In the genomic region with DNA sequence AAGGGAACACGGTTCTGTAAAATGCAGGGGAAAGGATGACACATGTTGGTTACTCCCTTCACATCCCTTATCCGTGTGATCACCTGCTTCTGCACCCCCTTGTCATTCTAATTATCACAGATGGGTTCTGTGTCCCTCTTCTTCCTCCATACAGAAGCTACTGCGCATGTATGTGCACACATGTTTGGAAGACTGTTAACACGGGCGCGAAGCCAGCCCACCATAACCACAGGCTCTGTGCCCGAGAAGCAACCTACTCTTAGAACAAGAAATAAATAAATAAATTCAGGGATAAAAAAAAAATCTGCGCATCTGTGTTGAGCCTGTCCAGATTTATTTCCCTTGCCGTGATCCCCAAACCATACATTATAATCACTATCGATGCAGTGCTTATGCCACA, we compare ENCODE assay signal across 12 mouse cellular contexts.
"Had no signal": no experiment of that assay in that cellular context is flagged by ENCODE, and none has a peak within 500 bp of the region (broad histone marks: within the 10 kb centered on the region; RNA-seq: fewer than 3 reads in every experiment).

No protein-coding gene starts in this region.

- H3K4me3 ChIP-seq: kidney, embryonic 15.5 days; left cerebral cortex, adult 2 months; liver, embryonic 13.5 days; stomach, embryonic 15.5 days had no signal

- H3K27me3 ChIP-seq: kidney, embryonic 15.5 days; liver, embryonic 13.5 days; stomach, embryonic 15.5 days had no signal

- H3K27ac ChIP-seq: kidney, embryonic 15.5 days; left cerebral cortex, adult 2 months; liver, embryonic 13.5 days; stomach, embryonic 15.5 days had no signal

- H3K4me1 ChIP-seq: kidney, embryonic 15.5 days; liver, embryonic 13.5 days; stomach, embryonic 15.5 days had no signal

- DNase-seq: kidney, adult 8-10 months; kidney, postnatal 10 days; kidney, postnatal 4 days; liver, embryonic 13.5 days; lung, adult 2 months; lung, postnatal 14 days; lung, postnatal 4 days; midbrain, embryonic 14.5 days; thymus, postnatal 25 days had no signal
